Mouse (Mus musculus) adrenal gland, postnatal 25 days (tissue): ENCODE data around the gene 4931422A03Rik. TPM values are rescaled to one million over a fixed set of nuclear protein-coding genes. Genes with fewer than 3 reads are reported as not detected.
"Not testable (repeated sequence)": the region's sequence is repeated elsewhere in the genome, so short reads cannot be mapped to it uniquely, and the experiment has no call there.

ENCODE experiments used
- DNase-seq: peaks from one replicate; pipeline ENCODE4 v3.0.0; 2021; ENCODE audit warnings: mixed read lengths
- total RNA-seq: library from RNA; stranded (reverse); gene quantifications from 2 replicates; pipeline ENCODE4 v1.2.3, GENCODE M21; 2021

The 4931422A03Rik gene
- total RNA-seq, 1 experiment from 2014 or later, result not detected

- peak; percentile 92 for DNase-seq
Observed at GRCm38 (mm10) chr2:104027458-104028138, 563 bp downstream of the 4931422A03Rik start, which contains the start of gene Fbxo3. TSS of gene Fbxo3 (plus strand) at chr2:104027721.

GRCm38 (mm10) chr2:104024656-104025055 is 3.5 kb downstream of the 4931422A03Rik start:
- DNase-seq, result no peak

GRCm38 (mm10) chr2:104023096-104023495 is 5.1 kb downstream of the 4931422A03Rik start:
- no peak for DNase-seq

- DNase-seq, result not testable (repeated sequence)
Observed at GRCm38 (mm10) chr2:104008853-104009252, 19.3 kb downstream of the 4931422A03Rik start.

GRCm38 (mm10) chr2:104007793-104008519 is 20.2 kb downstream of the 4931422A03Rik start:
- DNase-seq, result no peak

- peak; percentile 63 for DNase-seq
Observed at GRCm38 (mm10) chr2:104002711-104003413, 25.3 kb downstream of the 4931422A03Rik start.

- no peak for DNase-seq
Observed at GRCm38 (mm10) chr2:104001861-104002260, 26.3 kb downstream of the 4931422A03Rik start.

GRCm38 (mm10) chr2:104001076-104001475 is 27.1 kb downstream of the 4931422A03Rik start:
- no peak for DNase-seq

GRCm38 (mm10) chr2:103992618-103993332 is 35.4 kb downstream of the 4931422A03Rik start:
- no peak for DNase-seq

- no peak for DNase-seq
Observed at GRCm38 (mm10) chr2:103992162-103992561, 36.0 kb downstream of the 4931422A03Rik start.

- DNase-seq, result no peak
Observed at GRCm38 (mm10) chr2:103991303-103991702, 36.9 kb downstream of the 4931422A03Rik start.

- DNase-seq, result no peak
Observed at GRCm38 (mm10) chr2:103989724-103990123, 38.4 kb downstream of the 4931422A03Rik start.

- not testable (repeated sequence) for DNase-seq
Observed at GRCm38 (mm10) chr2:103987595-103987994, 40.6 kb downstream of the 4931422A03Rik start.

- DNase-seq, result no peak
Observed at GRCm38 (mm10) chr2:103983146-103983545, 45.0 kb downstream of the 4931422A03Rik start.

GRCm38 (mm10) chr2:103982250-103982649 is 45.9 kb downstream of the 4931422A03Rik start:
- peak; percentile 86 for DNase-seq

GRCm38 (mm10) chr2:103977716-103978115 is 50.4 kb downstream of the 4931422A03Rik start:
- no peak for DNase-seq

- DNase-seq, result no peak
Observed at GRCm38 (mm10) chr2:103977216-103977615, 50.9 kb downstream of the 4931422A03Rik start.

GRCm38 (mm10) chr2:103975904-103976303 is 52.3 kb downstream of the 4931422A03Rik start:
- no peak for DNase-seq

GRCm38 (mm10) chr2:103971838-103972237 is 56.3 kb downstream of the 4931422A03Rik start:
- DNase-seq, result no peak

- DNase-seq, result no peak
Observed at GRCm38 (mm10) chr2:103970791-103971649, 57.1 kb downstream of the 4931422A03Rik start.
